Mouse (Mus musculus) adrenal gland, postnatal 36 days (tissue): Measurements from ENCODE around the gene Ankrd60. TPM values are rescaled to one million over a fixed set of nuclear protein-coding genes. Genes with fewer than 3 reads are reported as not detected.

Experiments
- total RNA-seq, 2 experiments: library from RNA; stranded (reverse); gene quantifications; 2 replicates each; pipeline ENCODE4 v1.2.3; 2021

The Ankrd60 gene
- total RNA-seq, 2 experiments from 2014 or later, result not detected

Other genes starting within 250 kb of the Ankrd60 start
- gene 1700021F07Rik, start 55.8 kb downstream of the Ankrd60 start, total RNA-seq, result not detected
- 10 to 100 TPM; 34.5 to 37.4 TPM for gene Rab22a, start 81.4 kb upstream of the Ankrd60 start, total RNA-seq
- gene 1700010B08Rik, start 141.1 kb upstream of the Ankrd60 start, total RNA-seq, result not detected
- gene Vapb, start 159.1 kb upstream of the Ankrd60 start, total RNA-seq, result 100 to 1,000 TPM; 177 to 196 TPM